Mouse (Mus musculus) Muller cell, postnatal 12 days (primary cell): ENCODE measurements around the gene Ap1g1.
"Not testable (repeated sequence)": the region's sequence is repeated elsewhere in the genome, so short reads cannot be mapped to it uniquely, and the experiment has no call there.

Source experiments
- DNase-seq: peaks from one replicate; pipeline ENCODE4 v3.0.0-alpha.2; 2015; ENCODE audit errors: inconsistent ontology term

Gene Ap1g1

GRCm38 (mm10) chr8:109866690-109867089 lies 88.3 kb downstream of the Ap1g1 start:
- DNase-seq = no peak

DNA sequence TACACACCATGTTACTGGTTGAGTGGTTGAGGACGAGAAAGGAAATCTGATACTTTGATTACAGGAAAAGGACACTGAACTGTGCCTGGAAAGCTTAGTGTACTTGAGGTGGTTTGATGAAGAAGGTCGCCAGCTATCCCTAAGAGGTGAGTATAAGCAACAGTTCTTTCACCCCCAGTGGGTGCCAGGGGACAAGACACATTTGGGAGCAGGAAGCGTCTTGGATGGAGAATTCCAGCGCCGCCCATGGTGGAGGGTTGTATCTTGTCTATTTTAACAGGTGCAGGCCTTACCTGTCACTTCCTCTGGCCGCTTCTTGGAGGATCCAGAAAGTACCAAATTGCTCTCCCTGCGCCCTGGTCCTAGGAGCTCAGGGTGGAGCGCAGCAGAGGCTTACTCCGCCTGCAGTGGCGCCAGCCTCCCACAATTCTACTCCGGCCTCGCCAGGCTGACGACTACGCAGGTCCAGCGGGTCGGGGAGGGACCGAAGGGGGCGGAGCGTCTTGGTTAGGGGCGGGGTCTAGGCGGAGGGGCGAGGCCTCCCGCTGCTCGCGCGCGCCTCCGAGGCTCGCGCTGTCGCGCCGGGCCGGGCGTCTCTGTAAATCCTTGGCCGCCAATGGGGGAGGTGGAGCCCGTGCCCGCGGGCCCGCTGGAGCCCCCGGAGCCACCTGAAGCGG lies 89.8 kb downstream of the Ap1g1 start, which contains the start of gene Phlpp2:
Phlpp2 (plus strand) TSS at position 540 of the 677 bp plus-strand sequence.
- DNase-seq = peak; percentile 97

GRCm38 (mm10) chr8:109868680-109869361 lies 90.5 kb downstream of the Ap1g1 start:
- peak; percentile 69 for DNase-seq

DNA sequence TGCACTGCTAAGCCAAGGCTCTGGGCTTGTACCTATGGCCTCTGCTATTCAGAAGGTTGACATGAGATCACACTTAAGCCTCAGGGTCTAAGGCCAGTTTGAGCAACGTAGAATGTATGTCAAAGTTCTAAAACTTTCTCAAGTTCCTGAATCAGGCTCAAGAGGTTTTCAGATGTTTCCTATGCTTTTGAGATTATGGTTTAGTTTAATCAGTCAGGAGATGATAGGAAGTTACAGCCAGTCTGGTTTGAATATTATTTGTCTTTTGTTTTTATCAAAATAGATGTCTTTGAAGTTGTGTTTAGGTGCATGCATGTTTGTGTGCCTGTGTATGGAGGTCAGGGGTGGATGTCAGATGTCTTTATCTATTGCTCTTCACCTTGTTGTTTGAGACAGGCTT lies 92.7 kb downstream of the Ap1g1 start:
- DNase-seq = no peak

DNA sequence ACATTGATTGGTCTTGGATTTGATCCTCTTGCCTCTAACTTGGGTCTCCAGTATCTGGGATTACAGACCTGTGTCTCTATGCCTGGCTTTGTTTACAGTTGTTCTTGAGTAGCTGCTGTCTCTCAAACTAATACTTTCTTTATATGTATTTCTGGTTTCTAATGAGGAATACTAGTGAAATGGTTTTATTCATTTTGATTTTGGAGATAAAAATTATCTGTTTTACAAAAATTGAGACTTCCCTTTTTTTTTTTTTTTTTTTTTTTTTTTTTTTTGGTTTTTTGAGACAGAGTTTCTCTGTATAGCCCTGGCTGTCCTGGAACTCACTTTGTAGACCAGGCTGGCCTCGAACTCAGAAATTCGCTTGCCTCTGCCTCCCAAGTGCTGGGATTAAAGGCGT lies 95.4 kb downstream of the Ap1g1 start:
- not testable (repeated sequence) for DNase-seq

DNA sequence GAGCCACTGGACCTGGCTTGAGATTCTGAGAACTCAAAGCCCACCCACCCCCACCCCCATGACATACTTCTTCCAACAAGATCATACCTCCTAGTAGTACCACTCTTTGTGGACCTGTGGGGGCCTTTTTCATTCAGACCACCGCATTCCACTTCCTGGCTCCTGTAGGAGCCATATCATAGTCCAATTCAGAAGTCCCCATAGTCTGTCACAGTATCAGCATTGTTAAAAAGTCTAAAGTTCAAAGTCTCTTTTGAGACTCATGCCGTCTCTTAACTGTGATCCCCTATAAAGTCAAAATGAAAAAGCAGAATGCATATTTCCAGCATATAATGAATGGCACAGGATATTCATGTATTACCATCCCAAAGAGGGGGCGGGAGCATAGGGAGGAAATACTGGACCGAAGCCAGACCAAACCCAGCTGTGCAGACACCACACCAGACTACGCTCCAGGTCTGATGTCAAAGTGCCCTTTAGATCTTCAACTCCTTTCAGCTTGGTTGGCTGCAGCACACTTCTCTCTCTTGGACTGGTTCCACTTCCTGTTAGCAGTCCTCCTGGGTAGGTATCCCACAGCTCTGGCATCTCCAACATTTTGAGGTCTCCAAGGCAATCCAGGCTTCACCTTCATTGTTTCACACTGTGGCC lies 101.8 kb downstream of the Ap1g1 start:
- DNase-seq = no peak

DNA sequence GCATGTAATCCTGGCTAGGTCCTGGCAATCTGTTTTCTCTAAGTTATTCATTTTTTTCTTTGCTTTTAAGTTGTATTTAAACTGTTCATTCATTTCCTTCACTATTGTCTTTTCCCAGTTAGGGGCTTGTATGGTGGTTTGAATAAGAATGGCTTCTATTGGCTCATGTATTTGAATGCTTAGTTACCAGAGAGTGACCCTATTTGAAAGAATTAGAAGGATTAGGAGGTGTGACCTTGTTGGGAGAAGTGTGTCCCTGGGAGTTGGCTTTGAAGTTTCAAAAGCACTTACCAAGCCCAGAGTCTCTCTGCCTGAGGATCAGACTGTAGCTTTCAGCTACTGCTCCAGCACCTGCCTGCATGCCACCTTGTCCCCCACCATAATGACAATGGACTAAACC lies 106.9 kb downstream of the Ap1g1 start:
- DNase-seq = no peak

- no peak for DNase-seq
Measured at GRCm38 (mm10) chr8:109889211-109889610, 110.9 kb downstream of the Ap1g1 start.

- DNase-seq = no peak
Measured at GRCm38 (mm10) chr8:109890794-109891585, 112.6 kb downstream of the Ap1g1 start.

DNA sequence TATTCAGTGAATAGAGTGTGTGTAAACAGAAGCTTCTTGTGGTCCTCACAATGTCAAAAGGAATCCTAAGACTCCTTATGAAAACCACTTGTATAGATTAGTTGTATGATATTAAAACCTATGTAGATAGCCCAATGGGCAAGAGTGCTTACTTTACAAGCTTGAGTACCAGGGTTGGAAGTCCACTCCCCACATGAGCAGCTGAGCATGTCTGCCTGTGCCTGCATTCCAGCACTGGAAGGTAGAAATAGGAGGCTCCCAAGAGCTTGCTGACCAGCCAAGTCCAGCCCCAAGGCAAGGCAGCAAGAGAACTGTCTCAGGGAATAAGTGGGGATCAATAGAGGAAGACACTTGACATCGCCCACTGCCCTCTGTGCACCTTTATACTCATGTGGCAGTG lies 116.3 kb downstream of the Ap1g1 start:
- no peak for DNase-seq

DNA sequence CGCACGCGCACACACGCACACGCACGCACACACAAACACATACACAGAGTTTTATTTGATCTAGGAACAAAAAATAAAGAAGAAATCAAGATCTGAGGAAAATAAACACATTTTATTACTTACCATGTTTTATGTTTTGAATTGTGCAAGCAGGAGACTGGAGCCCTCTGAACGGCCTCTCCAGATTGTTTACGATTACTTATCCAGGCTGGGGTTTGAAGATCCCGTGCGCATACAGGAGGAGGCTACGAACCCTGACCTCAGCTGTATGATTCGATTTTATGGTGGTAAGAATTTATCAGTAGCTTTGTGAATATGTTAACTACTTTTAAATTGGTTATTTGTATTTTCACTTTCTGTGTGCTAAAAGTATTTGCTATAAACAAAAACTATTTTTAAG lies 117.0 kb downstream of the Ap1g1 start:
- DNase-seq = no peak

DNA sequence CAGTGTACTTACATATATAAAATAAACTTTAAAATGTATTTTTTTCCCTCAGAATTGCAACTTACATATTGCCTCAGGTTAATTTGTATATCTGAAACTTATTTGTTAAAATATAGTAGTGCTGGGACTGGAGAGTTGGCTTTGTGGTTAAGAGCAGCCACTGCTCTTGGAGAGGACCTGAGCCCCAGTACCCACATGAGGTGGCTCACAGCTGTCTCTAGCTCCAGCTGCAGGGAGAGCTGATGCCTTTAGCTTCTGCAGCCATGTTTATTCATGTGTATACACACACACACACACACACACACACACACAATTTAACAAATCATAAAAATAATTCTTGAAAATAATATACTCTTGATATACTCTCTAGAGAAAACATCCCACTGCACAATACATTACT lies 124.0 kb downstream of the Ap1g1 start:
- DNase-seq = no peak

- no peak for DNase-seq
Measured at GRCm38 (mm10) chr8:109903909-109904469, 125.6 kb downstream of the Ap1g1 start.

GRCm38 (mm10) chr8:109904928-109905668 lies 126.7 kb downstream of the Ap1g1 start:
- DNase-seq = no peak

DNA sequence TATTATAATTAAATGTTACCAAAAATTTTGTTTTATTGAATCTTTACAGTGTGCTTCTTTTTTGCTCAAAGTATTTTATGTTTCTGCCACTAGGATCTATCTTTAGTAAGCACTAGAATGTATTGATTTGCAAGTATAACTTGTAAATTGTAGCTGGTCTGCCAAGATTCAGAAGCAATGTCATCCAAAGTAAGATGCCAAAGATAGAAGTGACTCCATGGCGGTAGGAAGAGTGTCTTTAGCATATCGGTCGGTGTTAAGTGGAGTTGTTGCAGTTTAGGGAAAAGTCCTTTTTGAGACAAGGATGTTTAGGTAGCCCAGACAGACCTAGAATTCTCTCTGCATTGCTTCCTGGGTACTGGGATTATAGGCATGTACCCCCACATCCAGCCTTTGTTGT lies 128.6 kb downstream of the Ap1g1 start:
- no peak for DNase-seq

GRCm38 (mm10) chr8:109907376-109907775 lies 129.0 kb downstream of the Ap1g1 start:
- DNase-seq = no peak
